Mouse (Mus musculus): Measurements from ENCODE around the gene Olfr769. TPM values are rescaled to one million over a fixed set of nuclear protein-coding genes. Genes with fewer than 3 reads are reported as not detected.
"Not testable (repeated sequence)": the region's sequence is repeated elsewhere in the genome, so short reads cannot be mapped to it uniquely, and the experiment has no call there.

Olfr769 gene
- not detected in 2 replicates for polyA plus RNA-seq (2014; fragmentation: Nextera tagmentation; extraction: Ambion mirVana)

DNA sequence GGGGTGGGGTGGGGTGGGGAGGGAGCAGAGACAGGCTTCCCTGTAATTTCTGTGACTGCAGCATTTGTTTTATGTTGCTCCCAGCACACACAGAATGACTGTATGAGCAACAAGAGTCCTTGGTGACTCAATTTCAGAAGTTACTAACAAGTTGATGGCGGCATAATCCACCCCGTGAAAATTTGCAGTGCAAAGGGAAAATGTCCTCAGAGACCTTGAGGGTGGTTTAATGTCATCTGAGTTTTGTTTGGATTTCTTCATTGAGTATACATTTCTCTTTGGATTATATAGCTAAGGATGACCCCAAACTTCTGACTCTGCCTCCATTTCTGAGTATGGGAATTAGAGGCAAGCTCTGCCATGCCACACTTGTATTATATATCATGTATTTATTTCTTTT lies at the start of gene Olfr769:
Olfr769 (minus strand) TSS at position 101 of the 400 bp plus-strand sequence.
- no peaks in the 10 kb centered on the region for H3K36me3 ChIP-seq (ENCODE audit: control insufficient read depth, insufficient read depth, low read length)
- H3K27me3 ChIP-seq (ENCODE audit: control insufficient read depth, insufficient read depth, low read length): no peaks in the 10 kb centered on the region
- H3K4me3 ChIP-seq (ENCODE audit: low read depth, low read length): no peak within 1 kb of the TSS
- 0 out of 2 replicates have a peak, but pooled peaks cover 2% of the 10 kb centered on the region for H3K9me3 ChIP-seq (replicated peaks; ENCODE audit: control insufficient read depth, low read length)
- ATAC-seq (replicated peaks; ENCODE audit: insufficient number of reproducible peaks, low FRiP score, low TSS enrichment): no peak
- no peak within 1 kb of the TSS for H3K9ac ChIP-seq (ENCODE audit: low read depth, low read length)
- WGBS (ENCODE audit: insufficient replicate concordance): 83% methylated on average over 2 of the region's 2 CpGs
- H3K27ac ChIP-seq (ENCODE audit: low read depth, low read length): no peak within 1 kb of the TSS
- H3K4me1 ChIP-seq (ENCODE audit: control insufficient read depth, insufficient read depth, low read length): no peaks in the 10 kb centered on the region
- H3K4me2 ChIP-seq: no peak within 1 kb of the TSS

DNA sequence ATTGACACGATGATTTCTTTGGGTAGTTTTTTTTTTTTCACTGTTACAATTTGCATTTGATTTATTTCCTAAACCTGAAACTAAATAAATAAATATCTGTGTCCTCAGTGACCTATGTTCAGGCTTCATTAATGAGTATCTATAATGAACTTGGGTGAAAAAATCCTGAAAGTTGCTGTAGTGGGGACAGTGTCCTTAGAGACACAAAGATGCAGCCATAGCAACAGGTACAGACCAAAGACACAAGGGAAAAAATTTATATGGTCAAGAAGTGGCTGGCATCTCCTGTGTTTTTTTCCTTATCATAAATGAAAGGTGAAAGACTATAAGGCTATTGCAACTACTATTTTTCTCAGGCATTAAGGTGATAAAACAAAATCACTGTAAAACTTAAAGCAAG lies 47.0 kb upstream of the Olfr769 start, which contains the start of gene Olfr771:
Olfr771 (minus strand) TSS at position 101 of the 400 bp plus-strand sequence.
- Histone ChIP-seq H3K27me3 (ENCODE audit: control insufficient read depth, insufficient read depth, low read length) (no peaks in the 10 kb centered on the region), H3K4me2 (no peak within 1 kb of the TSS), H3K4me3 (ENCODE audit: low read depth, low read length) (no peak within 1 kb of the TSS), H3K4me1 (ENCODE audit: control insufficient read depth, insufficient read depth, low read length) (no peaks in the 10 kb centered on the region), H3K36me3 (ENCODE audit: control insufficient read depth, insufficient read depth, low read length) (no peaks in the 10 kb centered on the region), H3K9me3 (replicated peaks; ENCODE audit: control insufficient read depth, low read length) (no peaks in the 10 kb centered on the region), H3K9ac (ENCODE audit: low read depth, low read length) (no peak within 1 kb of the TSS), H3K27ac (ENCODE audit: low read depth, low read length) (no peak within 1 kb of the TSS)
- no peak for ATAC-seq (replicated peaks; ENCODE audit: insufficient number of reproducible peaks, low FRiP score, low TSS enrichment)
- WGBS (ENCODE audit: insufficient replicate concordance): 84% methylated on average over 1 of the region's 1 CpGs

DNA sequence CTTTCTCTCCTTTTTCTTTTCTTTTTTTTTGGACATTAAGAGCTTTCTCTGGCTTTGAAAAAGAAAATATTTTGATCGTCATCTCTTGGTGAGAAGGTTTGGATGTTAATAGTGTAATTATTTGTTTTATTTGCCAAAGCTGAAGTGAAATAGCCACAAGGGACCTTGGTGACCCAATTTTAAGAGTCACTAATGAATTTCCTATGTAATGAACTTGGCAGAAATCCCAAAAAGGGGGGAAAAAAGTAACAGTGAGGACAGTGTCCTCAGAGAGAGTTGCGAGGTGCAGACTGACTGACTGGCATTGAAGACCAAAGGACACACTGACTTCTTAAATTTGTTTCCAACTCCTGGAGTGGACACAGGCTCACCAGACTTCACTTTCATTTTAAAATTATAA lies 21.2 kb upstream of the Olfr769 start, which contains the start of gene Olfr770:
Olfr770 (minus strand) TSS at position 101 of the 400 bp plus-strand sequence.
- H3K4me1 ChIP-seq (ENCODE audit: control insufficient read depth, insufficient read depth, low read length): no peaks in the 10 kb centered on the region
- H3K9ac ChIP-seq (ENCODE audit: low read depth, low read length): no peak within 1 kb of the TSS
- no peak within 1 kb of the TSS for H3K27ac ChIP-seq (ENCODE audit: low read depth, low read length)
- WGBS (ENCODE audit: insufficient replicate concordance): 90% methylated on average over 2 of the region's 2 CpGs
- H3K9me3 ChIP-seq (replicated peaks; ENCODE audit: control insufficient read depth, low read length): no peaks in the 10 kb centered on the region
- no peak within 1 kb of the TSS for H3K4me2 ChIP-seq
- no peak within 1 kb of the TSS for H3K4me3 ChIP-seq (ENCODE audit: low read depth, low read length)
- H3K36me3 ChIP-seq (ENCODE audit: control insufficient read depth, insufficient read depth, low read length): no peaks in the 10 kb centered on the region
- no peaks in the 10 kb centered on the region for H3K27me3 ChIP-seq (ENCODE audit: control insufficient read depth, insufficient read depth, low read length)
- ATAC-seq (replicated peaks; ENCODE audit: insufficient number of reproducible peaks, low FRiP score, low TSS enrichment): no peak

DNA sequence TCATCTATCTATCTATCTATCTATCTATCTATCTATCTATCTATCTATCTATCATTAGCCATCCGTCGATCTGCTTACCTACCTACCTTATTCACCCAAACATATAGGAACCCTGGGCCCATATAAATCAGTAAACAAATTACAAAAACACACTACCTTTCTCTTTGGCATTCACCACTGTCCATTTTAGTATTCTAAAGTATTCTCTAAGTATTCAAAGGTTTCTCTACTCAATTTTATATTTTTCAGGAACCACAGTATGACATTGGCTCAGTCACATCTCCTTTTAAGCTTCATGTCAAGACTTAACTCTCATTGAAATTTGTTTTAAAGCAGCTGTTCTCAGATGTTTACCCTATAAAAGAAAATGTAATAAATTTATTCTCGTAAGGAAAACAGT lies 2.5 kb downstream of the Olfr769 start:
- ATAC-seq (replicated peaks; ENCODE audit: insufficient number of reproducible peaks, low FRiP score, low TSS enrichment): no peak
- Histone ChIP-seq H3K4me3 (ENCODE audit: low read depth, low read length) (no peak overlapping the region), H3K36me3 (ENCODE audit: control insufficient read depth, insufficient read depth, low read length) (no peaks in the 10 kb centered on the region), H3K4me1 (ENCODE audit: control insufficient read depth, insufficient read depth, low read length) (no peaks in the 10 kb centered on the region), H3K4me2 (no peak overlapping the region), H3K27me3 (ENCODE audit: control insufficient read depth, insufficient read depth, low read length) (no peaks in the 10 kb centered on the region), H3K27ac (ENCODE audit: low read depth, low read length) (no peak overlapping the region), H3K9ac (ENCODE audit: low read depth, low read length) (no peak overlapping the region), H3K9me3 (replicated peaks; ENCODE audit: control insufficient read depth, low read length) (no peaks in the 10 kb centered on the region; the same call in none of the 2 replicates)
- 89% methylated on average over 3 of the region's 3 CpGs for WGBS (ENCODE audit: insufficient replicate concordance)

DNA sequence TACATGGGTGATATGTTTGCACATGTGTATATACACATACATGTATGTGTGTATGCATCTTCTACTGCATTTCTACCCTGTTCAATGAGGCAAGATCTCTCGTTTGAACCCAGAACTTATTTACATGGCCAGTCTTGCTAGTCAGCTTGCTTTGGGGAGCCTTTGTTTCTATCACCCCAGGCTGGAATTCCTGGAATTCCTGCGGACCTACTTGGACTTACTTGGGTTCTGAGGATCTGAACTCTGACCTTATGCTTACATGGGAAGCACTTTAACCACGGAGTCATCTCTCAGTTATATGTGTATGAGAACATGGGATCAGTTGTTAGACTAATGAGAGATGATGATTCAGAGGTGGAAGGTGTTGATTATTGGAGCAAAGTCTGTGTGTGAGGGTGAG lies 16.4 kb downstream of the Olfr769 start:
- Histone ChIP-seq H3K27ac (ENCODE audit: low read depth, low read length) (no peak overlapping the region), H3K9ac (ENCODE audit: low read depth, low read length) (no peak overlapping the region), H3K4me3 (ENCODE audit: low read depth, low read length) (no peak overlapping the region), H3K4me1 (ENCODE audit: control insufficient read depth, insufficient read depth, low read length) (no peaks in the 10 kb centered on the region), H3K4me2 (no peak overlapping the region), H3K36me3 (ENCODE audit: control insufficient read depth, insufficient read depth, low read length) (no peaks in the 10 kb centered on the region), H3K9me3 (replicated peaks; ENCODE audit: control insufficient read depth, low read length) (no peaks in the 10 kb centered on the region), H3K27me3 (ENCODE audit: control insufficient read depth, insufficient read depth, low read length) (no peaks in the 10 kb centered on the region)
- no peak for ATAC-seq (replicated peaks; ENCODE audit: insufficient number of reproducible peaks, low FRiP score, low TSS enrichment)
- WGBS (ENCODE audit: insufficient replicate concordance): 40% methylated on average over 3 of the region's 3 CpGs

DNA sequence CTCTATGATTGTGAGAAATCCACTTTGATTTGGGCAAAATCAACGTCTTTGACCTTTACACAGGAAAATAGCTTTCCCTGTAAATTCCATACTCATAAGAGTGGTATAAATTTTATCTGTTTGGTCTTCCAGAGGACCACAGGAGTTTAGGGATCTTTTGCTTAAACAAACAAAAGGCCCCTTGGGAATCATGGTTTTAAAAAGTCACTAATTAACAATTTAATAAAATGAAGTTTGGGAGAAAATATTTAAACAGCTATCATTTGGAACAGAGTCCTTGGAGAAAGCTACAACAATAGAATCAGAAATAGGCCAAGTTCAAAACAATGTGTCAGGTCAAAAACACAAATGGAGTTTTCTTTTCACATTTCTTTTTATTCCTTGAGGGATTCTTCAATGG lies 18.4 kb downstream of the Olfr769 start, which contains the start of gene Olfr768:
Olfr768 (minus strand) TSS at position 101 of the 400 bp plus-strand sequence.
- 76% methylated on average over 1 of the region's 1 CpGs for WGBS (ENCODE audit: insufficient replicate concordance)
- Histone ChIP-seq H3K27ac (ENCODE audit: low read depth, low read length) (no peak within 1 kb of the TSS), H3K36me3 (ENCODE audit: control insufficient read depth, insufficient read depth, low read length) (no peaks in the 10 kb centered on the region), H3K9ac (ENCODE audit: low read depth, low read length) (no peak within 1 kb of the TSS), H3K9me3 (replicated peaks; ENCODE audit: control insufficient read depth, low read length) (no peaks in the 10 kb centered on the region), H3K4me2 (no peak within 1 kb of the TSS), H3K4me3 (ENCODE audit: low read depth, low read length) (no peak within 1 kb of the TSS), H3K27me3 (ENCODE audit: control insufficient read depth, insufficient read depth, low read length) (no peaks in the 10 kb centered on the region), H3K4me1 (ENCODE audit: control insufficient read depth, insufficient read depth, low read length) (no peaks in the 10 kb centered on the region)
- ATAC-seq (replicated peaks; ENCODE audit: insufficient number of reproducible peaks, low FRiP score, low TSS enrichment): no peak

DNA sequence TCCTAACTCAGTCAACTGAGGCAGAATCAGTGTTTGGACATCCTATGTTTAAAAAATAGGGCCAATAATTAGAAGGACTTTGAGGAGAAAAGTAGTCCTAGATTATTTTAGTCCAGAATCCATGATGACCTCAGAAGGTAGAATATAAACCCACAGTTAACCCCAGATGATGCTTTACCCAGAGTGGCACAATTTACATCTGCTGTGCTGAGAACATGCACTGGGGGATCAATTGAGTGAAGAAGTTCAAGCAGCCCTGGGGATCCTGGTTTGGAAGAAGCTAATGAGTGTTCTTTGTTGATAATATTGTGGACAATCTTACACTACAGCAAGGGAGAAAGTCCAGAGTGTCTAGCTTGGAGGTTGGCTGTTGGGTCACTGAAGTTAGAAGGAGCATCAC lies 34.9 kb downstream of the Olfr769 start, which contains the start of gene Olfr767:
Olfr767 (minus strand) TSS at position 101 of the 400 bp plus-strand sequence.
- H3K27me3 ChIP-seq (ENCODE audit: control insufficient read depth, insufficient read depth, low read length); H3K4me2 ChIP-seq; H3K4me1 ChIP-seq (ENCODE audit: control insufficient read depth, insufficient read depth, low read length); H3K27ac ChIP-seq (ENCODE audit: low read depth, low read length); H3K36me3 ChIP-seq (ENCODE audit: control insufficient read depth, insufficient read depth, low read length); H3K9me3 ChIP-seq (replicated peaks; ENCODE audit: control insufficient read depth, low read length); H3K9ac ChIP-seq (ENCODE audit: low read depth, low read length); ATAC-seq (replicated peaks; ENCODE audit: insufficient number of reproducible peaks, low FRiP score, low TSS enrichment); H3K4me3 ChIP-seq (ENCODE audit: low read depth, low read length): not testable (repeated sequence)

DNA sequence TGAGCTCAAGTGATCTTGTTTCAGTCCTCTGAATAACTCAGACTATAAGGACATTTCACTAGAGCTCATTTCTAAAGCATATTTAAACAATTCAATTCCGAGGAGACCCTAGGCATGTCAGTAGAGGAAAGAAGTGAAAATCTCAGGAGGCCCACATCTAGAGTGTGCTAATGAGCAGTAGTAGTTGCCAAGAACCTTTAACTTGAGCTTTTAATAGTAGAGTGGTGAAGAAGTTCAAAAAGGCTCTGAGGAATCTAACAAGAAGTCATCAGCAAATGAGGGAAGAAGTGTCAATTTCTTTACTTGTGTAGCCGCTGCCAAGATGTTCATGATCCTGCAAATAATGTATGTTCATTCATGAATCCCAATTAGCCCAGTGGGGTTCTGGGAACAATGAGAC lies 48.8 kb downstream of the Olfr769 start, which contains the start of gene Olfr766-ps1:
Olfr766-ps1 (minus strand) TSS at position 101 of the 400 bp plus-strand sequence.
- Histone ChIP-seq H3K9ac (ENCODE audit: low read depth, low read length) (no peak within 1 kb of the TSS), H3K4me2 (no peak within 1 kb of the TSS), H3K36me3 (ENCODE audit: control insufficient read depth, insufficient read depth, low read length) (no peaks in the 10 kb centered on the region), H3K4me1 (ENCODE audit: control insufficient read depth, insufficient read depth, low read length) (no peaks in the 10 kb centered on the region), H3K27ac (ENCODE audit: low read depth, low read length) (no peak within 1 kb of the TSS), H3K9me3 (replicated peaks; ENCODE audit: control insufficient read depth, low read length) (no peaks in the 10 kb centered on the region), H3K4me3 (ENCODE audit: low read depth, low read length) (no peak within 1 kb of the TSS), H3K27me3 (ENCODE audit: control insufficient read depth, insufficient read depth, low read length) (no peaks in the 10 kb centered on the region)
- 75% methylated on average over 2 of the region's 2 CpGs for WGBS (ENCODE audit: insufficient replicate concordance)
- ATAC-seq (replicated peaks; ENCODE audit: insufficient number of reproducible peaks, low FRiP score, low TSS enrichment): no peak
